Mouse (Mus musculus) MEL (cell line): ENCODE data around the gene Ctbs.
"Not testable (repeated sequence)": the region's sequence is repeated elsewhere in the genome, so short reads cannot be mapped to it uniquely, and the experiment has no call there.

Experiments used
- ETS1 ChIP-seq: IDR thresholded peaks from 2 replicates; pipeline ENCODE4 v1.6.1; 2012; ENCODE audit warnings: low read depth, mild to moderate bottlenecking, inconsistent platforms, low read length, improper control_type of control experiment, moderate library complexity
- GABPA ChIP-seq: IDR thresholded peaks from 2 replicates; pipeline ENCODE4 v1.6.1; 2012; ENCODE audit warnings: low read depth, mild to moderate bottlenecking, inconsistent platforms, low read length, improper control_type of control experiment, moderate library complexity
- POLR2A ChIP-seq, 2 experiments: IDR thresholded peaks; 2 replicates each; pipeline ENCODE4 v1.6.1; 2011 to 2012; ENCODE audit warnings: low read length in 2 of 2, mild to moderate bottlenecking in 2 of 2, control low read depth in 1 of 2, improper control_type of control experiment in 1 of 2, low read depth in 1 of 2, moderate library complexity in 1 of 2; ENCODE audit not compliant: control insufficient read depth in 1 of 2, insufficient read depth in 1 of 2, poor library complexity in 1 of 2

GRCm38 (mm10) chr3:146433063-146433462, 16.5 kb upstream of the Ctbs start:
- not testable (repeated sequence) for TF ChIP-seq ETS1; GABPA; POLR2A (IDR thresholded peaks at IDR 0.05; ENCODE audit: control insufficient read depth in 1 of 2, insufficient read depth in 1 of 2, low read depth in 1 of 2, low read length in 2 of 2, poor library complexity in 1 of 2)
